Mouse (Mus musculus) kidney, adult 8-10 months (tissue): ENCODE results near the gene Tbc1d1.

Experiments used
- DNase-seq, 2 experiments: peaks; one replicate each; pipeline ENCODE4 v3.0.0; 2022

The Tbc1d1 gene

DNA sequence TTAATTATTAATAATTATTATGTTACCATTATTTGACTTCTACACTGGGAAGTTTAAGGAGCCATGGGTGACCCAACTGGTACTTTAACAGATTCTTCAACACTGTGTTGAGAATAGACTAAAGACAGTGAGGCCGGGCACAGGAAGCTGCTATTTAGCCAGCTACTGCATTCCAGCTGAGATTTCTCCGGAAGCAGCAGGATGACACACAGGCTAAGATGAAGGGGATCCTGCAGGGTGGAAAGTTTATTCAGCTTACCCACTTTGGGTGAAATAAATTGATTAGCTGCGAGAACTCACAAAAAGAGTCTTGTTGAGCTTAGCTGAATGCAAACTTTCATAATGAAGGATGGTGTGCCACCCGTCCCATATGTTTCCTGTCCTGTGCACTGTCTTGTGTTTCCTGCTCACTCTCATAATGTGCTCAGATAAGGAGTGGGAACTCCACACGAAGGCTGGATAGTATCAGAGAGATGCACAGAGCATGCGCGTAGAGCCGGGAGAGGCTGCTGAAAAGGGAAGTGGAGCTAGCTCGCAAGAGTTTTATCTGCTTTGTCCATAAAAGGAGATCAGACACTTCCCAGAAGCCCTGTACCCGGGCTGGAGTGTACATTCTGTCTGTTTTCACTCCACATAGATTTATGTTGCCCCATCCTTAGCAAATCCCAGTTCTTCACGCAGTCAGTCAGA is at the start of gene Tbc1d1:
Tbc1d1 (plus strand) TSS at position 445 of the 690 bp plus-strand sequence.
- peak; percentile 43 to 53 for DNase-seq

DNA sequence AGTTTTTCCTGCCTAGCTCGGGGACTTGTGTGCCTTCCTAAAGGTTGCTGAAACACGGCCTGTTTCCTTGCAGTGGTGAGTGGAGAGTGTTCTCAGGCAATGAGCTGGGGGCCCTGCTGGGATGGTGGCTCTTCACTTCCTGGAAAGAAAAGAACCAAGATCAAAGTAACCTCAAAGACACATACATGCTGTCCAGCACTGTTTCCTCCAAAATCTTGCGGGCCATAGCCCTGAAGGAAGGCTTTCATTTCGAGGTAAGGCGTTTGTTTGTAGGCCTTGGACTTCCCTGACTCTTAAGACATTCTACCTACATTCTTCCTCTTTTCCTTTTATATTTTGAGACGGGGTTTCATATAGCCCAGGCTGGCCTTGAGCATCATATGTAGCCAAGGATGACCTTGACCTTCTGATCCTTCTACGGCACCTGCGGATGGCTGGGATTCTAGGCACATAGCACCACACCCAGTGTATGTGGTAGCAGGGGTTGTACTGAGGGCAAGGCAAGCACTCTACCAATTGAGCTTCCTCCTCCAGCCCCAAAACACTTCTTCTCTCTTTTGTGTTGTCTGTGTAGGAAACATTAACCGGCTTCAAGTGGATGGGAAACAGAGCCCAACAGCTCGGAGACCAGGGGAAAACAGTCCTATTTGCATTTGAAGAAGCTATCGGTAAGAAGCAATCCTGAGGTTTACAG is 48.4 kb upstream of the Tbc1d1 start:
- no peak for DNase-seq

DNA sequence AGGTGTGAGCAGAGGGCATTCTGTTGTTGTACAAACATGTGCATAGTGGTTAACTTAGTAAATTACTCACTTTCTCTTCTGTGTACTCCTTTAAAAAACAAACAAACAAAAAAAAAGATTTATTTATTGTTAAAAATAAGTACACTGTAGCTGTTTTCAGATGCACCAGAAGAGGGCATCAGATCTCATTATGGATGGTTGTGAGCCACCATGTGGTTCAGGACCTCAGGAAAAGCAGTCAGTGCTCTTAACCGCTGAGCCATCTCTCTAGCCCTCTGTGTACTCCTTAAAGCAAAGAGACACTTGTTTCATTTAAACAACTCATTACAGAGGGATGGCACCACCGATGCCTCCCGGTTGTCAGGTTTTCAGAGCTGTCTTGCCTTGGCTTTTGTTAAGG is 46.9 kb upstream of the Tbc1d1 start:
- DNase-seq = peak in 1 of 2 experiments; percentile 22

DNA sequence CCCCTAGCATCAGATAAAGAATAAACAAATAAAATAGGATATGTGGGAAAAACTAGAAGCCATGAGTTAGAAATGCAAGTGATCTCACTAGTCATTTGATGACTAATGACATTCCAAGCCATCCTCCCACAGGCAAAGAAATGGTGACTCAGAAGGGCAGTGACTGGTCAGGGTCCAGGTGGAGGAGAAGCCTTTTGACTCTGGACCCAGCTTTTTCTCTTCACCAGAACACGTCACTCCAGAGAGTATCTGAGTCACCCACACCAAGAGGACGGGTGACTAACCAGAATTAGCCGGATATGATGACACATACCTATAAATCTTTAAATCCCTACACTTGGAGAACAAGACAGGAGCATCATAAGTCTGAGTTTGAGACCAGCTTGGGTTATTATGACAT is 43.7 kb upstream of the Tbc1d1 start:
- DNase-seq = peak; percentile 33 to 46

DNA sequence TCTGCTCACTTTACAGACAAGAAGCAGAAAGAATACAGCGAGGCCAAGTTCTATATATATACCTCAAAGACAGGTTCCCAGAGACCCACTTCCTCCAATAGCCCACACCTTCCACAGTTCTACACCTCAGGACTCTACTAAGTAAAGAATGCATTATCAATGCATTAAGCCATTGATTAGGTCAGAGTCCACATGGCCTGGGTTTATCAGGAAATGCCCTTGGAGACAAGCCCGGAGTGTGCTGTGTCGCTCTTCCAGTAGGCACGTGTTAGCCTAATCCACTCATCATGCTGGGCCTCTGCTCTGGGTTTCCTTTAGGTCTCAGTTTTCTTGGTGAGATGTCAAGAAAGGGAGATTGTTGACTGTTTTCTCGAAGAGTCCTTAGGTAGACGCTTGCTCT is 41.9 kb upstream of the Tbc1d1 start:
- no peak for DNase-seq

DNA sequence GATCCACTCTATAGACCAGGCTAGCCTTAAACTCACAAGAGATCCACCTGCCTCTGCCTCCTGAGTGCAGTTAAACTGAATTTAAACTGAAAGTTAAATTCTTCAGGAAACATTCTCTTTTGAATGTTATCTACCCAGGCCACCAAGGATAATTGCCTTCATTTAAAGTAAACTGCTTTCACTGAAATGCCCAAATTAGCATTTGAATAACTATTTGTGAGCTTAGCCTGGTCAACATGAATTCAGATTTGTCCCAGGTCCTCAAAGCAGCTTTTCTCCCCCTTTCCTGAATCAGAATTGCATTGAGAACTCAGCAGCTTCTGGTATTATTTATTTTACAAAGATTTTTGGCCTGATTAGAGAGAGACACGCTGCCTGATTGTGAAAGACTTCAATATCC is 38.9 kb upstream of the Tbc1d1 start:
- DNase-seq = no peak

DNA sequence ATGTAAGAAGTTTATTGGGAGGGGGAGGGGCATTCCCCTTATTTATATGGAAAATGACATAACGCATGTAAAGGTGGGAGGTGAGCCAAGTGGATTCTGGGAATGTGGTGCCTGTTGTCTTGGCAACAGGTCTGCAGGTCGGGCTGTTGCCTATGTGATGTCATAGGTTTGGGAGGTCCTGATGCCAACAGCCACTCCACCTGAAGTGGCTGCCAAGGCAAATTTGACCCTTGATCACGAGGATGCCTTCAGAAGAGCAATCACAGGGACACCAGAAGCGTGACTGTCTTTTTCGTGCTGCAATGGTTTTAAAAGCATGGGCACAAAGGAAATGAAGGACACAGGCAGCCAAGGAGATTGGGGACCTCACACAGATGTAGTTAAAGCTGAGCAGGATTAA is 30.3 kb upstream of the Tbc1d1 start:
- peak in 1 of 2 experiments; percentile 5 for DNase-seq

DNA sequence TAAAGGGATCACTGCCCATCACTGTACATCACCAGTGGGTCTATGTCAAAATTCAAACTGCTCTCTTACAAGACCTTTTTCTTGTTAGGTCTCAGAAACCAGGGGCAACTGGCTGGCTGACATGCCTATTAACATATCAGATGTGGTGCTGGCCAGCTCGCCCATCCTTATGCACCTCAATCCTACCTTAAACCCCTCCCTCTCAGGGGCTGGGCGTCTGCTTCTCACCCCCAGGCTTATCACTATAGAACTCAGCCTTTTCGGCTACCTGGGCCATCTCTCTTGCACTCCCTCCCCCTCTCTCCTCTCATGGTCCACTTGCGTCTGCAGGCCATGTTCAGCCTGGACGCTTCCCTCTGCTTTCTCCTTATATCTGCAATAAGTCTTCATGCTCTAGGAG is 24.6 kb upstream of the Tbc1d1 start:
- no peak for DNase-seq

DNA sequence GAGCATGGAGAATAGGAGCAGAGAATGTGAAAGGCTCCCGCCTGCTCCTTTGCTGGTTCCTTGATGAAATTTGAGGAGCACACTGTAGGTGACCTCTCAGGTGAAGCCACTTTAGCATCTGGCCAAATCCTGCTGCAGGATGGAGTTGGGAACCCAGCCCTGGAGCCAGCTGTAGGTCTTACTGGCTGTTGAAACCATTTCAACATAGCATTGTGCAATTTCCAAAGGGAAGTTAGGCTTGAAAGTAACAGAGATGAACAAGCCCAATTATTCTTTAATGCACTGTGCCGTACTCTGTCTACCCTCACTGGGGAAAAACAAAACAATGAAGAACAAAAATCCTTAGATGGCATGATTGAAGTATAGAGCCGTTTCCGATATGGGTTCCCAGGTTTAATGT is 22.2 kb upstream of the Tbc1d1 start:
- DNase-seq = no peak

DNA sequence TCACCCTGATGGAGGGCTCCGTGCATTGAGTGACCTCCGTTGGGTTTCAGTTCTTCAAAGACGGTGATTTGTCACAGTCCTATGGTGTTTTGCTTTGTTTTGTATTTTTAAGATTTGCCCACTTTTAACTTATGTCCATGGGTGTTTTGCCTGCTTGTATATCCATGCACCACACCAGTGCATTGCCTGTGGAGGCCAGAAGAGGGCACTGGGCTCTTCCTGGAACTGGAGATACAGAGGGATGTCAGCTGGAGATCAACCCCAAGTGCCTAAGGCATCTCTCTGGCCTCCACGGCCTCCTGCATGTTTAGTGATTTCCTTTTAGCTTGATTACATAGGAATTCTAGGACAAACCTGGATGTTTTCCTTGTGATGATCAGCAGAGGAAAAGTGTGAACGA is 19.8 kb upstream of the Tbc1d1 start:
- DNase-seq = peak in 1 of 2 experiments; percentile 21

DNA sequence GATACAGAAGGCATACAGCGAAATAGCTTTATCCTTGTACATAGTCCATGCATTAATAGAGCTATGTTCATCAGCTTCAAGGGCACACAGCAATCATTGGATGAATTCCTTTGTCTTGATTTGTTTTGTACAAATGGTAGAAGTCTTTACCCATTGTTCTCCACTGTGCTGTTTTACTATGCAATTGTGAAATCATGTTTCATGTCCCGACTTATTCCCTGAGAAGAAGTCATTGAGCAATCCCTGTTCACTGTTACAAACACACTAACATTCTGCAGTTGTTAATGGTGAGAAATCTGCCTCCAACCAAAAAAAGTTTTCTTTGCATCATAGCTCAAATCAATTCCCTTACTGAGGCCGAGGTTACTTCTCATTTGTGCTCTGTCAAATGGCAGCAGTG is 15.9 kb upstream of the Tbc1d1 start:
- no peak for DNase-seq

DNA sequence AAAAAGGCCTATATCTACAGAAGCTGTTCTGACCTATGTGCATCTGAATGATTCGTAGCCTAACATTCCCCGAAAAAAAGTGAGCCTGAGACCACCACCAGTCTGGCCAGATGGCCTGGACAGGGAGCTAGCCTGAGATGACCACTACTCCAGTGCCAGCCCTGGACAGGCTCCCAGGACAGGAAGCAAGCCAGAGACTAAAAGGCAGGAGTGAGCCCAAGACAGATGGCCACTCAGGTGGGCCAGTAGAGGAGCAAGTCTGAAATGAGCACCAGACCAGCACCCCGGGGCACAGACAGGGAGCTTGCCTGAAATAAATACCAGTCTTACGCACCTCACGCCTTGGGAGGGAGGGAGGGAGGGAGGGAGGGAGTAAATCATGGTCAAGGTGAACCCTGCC is 11.8 kb upstream of the Tbc1d1 start:
- DNase-seq = no peak

DNA sequence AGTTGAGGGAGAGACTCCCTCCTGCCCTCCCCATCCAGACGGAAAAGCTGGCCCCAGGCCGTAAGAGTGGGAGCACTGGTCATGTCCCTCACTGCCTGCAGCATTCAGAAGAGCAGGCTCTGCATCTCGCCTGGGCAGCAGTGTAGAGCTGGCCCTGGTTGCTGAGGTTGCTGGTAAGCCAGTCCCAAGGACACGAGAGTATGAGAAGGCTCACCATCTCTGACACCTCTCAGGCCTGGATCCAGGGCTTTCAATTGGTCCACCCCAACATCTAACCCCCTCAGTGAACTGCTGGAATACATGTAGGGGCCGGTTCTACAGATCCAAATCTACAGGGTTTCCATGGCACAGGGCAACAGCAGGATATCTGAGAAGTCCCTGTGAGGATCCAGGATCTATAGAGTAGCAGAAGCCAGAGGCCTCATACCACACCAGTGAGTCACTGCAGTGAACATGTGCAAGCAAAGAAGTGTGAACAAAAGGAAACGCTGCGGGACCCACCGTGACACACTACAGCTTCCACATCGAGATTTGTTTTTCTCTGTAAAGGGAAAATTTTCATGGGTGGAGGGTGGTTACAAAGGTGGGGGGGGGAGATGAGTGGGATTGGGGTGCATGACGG is 9.6 kb upstream of the Tbc1d1 start:
- DNase-seq = no peak

DNA sequence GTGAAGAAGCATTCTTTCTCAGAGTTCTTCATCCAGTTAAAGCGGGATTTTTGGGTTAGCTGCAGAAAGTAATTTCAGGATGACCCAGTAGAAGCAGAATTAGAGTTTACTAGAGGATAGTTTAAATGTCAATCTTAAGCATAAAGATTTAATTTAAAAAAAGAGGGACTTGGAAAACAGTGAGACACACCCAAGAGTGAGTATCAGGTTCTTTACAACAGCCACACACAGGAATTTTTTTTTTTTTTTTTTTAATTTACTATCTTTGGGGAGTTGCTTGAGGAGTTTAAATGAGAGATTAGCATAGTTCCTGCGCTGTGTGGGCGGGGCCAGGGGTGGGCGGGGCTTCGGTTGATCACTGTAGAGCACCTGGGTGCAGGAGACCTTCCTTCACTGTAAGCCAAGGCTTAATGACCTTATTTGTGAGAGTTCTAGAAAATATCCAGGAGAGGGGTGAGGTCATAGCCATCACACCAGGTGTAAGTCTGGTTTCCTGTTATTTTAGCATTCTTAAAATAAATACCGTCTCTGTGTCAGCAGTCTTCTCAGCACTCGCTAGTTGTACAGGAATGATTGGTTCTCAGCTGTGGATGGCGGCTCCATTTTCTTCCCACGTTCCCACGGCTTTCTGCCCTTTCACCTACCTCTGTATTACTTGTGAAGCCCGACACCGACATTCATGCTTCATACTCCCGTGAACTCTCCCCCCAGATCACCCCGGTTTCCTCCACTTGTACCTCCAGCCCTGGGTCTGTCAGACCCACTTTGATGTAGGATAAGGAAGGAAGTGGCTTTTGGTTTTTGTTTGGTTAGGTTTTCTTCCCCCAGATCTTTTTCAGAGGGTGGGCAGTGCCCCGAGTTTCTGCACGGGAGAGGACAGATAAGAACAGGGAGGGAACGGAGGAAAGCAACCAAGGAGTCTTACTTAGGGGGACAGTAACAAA is 6.6 kb upstream of the Tbc1d1 start:
- DNase-seq = no peak

DNA sequence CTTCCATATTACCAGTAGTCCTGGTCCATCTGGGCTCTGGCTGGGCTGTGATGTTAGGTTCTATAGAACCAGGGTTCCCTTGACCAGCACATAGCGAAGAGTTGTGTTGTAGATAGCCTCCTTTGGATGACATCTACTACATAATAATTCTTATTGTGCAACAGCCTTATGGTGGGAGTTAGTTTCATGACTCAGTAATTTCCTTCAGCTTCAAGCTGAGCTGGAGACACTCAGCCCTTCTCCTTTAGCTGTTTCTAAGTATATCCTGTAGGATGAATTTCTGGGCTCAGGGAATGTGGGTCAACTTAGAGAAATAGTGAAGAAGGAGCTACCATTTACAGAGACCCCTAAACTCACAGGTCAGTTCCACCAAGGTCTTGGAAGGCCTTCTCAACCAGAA is 2.8 kb upstream of the Tbc1d1 start:
- DNase-seq = no peak

DNA sequence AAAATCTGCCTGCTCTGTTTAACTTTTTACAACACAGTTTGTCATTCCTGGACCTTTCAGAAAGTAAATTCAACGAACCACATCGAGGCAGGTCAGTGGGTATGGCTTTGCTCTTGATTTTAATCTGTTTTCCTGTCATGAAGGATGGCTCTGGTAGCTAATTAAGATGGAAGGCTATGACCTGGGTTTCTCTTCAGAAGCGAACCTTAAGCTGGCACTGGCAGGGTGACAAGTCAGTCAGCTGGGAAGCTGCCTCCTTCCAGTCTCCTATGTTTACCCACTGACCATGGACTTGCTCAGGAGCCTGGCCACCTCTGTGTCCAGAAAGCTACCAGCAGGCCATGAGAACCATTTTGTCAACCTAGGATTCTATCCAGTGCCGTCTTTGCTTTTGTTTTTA is 474 bp downstream of the Tbc1d1 start:
- DNase-seq = peak; percentile 44 to 46

DNA sequence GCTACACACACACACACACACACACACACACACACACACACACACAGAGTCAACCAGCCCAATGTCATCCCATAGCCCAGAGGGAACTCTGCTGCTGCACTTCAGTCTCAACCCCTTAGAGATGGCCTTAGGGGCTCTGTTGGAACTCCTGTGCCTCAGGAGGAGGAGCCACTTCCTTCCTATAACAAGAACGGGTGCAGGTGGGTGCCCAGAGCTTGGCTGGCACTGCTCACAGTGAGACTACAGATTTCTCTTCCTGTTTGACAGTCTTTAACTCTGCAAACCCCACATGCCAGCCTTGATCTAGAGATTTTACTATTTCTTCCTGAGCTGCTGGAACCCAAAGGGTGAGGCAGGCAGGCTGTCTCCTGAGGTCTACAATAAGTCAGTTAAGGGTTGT is 1.8 kb downstream of the Tbc1d1 start:
- DNase-seq = no peak

DNA sequence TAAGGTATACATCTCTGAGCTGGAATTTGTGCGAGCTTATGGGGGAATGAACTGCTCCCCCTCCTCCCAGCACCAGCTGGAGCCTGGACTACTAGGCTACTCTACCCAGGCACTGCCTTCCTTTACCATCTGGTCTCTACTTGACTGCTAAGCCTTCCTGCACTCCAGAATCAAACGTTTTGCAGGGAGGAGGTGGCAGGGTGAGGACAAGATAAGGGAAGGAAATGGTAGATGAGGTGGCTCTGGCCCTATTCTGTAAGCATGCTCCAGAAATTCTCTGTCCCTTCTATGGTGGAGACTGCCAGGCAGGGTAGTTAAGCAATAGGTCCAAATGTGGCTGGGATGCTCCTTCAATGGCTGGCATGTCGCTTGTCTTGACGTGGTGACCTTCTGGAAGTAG is 2.4 kb downstream of the Tbc1d1 start:
- DNase-seq = no peak

DNA sequence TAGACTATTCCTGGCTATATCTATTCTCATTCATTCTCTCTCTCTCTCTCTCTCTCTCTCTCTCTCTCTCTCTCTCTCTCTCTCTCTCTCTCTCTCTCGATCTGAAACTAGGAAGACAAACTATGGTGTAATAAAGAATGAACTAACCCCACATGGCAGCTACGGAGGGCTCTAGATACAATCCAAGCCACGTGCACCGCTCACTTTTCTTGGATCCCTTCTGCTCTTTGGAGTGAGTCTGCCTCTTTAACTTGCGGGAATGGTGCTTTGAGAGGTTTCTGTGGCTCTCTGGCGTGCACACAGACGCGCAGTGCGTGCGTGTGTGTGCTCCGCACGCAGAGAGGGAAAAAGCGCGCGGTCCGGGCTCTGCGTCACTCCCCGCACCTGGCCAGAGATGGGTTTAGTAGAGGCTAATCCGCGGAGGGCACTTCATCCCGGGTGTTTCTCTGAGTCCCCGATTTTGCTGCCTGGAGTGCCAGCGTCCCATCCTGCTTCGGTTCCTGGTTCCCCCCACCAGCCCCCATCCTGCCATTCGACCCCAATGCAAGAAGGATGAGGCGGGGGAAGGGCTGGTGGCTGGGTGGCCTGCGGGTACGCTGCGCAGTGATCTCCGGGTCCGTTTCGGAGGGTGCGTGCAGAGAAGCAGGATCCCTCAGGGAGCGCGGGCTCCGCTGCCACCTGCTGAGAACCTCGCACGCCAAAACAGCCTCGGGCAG is 3.1 kb downstream of the Tbc1d1 start:
- DNase-seq = no peak

DNA sequence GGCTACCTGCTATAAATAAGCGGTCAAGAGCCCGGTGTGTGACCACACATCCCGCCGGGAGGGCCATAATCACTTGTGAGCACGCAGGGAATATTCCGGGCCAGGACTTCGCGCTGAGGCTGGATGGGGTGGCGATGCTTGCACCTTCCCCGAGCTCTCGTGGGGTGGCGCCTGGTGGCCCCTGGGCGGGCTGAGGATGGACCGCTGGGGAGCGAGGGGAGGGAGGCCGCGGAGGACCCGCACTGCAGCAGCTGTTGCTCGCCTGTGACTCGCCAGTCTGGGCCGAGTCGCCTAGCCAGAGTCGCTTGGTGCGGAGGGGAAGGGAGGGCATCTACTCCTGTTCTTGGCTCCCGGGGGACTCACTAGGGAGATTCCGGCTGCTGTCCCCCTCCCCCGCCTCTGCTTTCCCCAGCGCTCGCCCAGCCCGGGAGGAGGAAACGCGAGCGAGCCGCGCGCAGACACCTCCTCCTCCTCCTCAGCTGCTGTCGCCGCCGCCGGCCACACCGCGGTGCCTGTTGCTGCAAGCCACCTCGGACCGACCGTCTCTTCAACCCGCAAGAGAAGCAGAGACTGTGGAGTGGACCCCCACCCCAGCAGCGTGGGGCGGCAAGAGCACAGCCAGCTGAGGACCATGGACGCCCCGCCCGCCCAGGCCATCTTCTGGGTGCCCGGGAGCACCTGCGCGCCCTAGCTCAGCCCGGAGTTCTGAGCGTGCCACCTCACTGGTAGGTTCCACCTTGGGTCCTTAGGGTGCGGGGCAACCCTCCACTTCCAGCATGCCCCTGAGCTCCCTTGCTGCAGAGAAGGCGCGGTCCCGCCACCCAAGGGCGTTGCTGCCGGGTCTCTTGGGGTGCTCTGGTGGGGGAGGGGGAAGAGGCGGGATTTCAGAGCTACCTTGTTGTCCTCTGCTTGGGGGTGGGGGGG is 3.9 kb downstream of the Tbc1d1 start:
- peak; percentile 39 to 48 for DNase-seq

DNA sequence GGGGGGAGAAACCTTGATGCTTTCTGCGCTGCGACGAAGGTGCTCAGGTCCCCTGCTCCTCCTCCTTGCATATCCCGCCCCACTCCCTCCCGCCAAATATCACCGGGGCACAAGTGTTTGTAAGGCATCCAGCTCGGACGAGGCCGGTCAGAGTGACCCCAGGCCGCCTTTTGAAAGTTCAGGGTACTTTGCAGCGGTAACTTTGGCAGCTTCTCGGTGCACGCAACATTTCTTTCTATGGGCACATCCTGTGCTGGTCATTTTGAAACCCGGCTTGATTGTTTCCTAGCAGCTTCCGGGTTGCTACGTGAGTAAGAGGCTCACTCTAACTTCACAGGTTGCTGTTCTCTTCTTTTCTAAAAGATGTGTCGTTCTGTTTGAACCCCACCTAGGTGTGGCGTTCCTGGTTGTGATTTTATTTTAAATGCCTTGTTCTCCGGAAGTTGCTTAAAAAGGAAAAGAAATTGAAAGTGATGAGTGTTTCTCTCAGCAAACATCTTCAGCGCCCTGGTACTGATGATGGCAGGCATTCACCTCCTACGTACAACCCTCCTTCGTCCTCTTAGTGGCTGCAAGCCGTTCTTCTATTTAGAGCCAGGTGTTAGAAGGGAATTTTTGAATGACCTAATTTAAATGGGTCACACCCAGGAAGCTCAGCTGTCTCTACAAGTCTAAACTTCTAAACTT is 4.7 kb downstream of the Tbc1d1 start:
- peak in 1 of 2 experiments; percentile 19 for DNase-seq
